32 mouse cellular contexts compared by ENCODE assay signal in the genomic region with DNA sequence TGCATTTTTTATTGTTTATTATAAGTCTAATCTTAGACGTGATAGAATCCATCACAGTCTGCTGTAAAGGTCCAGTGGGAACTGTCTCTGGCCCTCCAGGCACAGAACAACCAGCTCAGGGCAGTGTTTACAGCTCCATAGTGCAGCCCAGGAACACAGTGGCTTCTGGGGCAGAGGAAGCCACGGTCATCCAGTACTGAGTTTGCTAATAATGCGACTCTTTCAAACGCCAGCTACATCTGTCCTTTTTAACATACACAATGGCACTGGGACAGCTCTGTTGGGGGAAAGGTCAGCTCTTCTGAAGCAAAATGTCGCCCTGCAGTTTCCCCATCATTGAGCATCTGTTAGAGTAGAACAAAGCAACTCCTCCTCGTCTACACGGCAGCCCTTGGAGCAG. TPM values are rescaled to one million over a fixed set of nuclear protein-coding genes. Genes with fewer than 3 reads are reported as not detected.
DNase-seq lines count a peak whose midpoint lies in the region; ATAC-seq and TF ChIP-seq lines count a peak whose summit lies in the region.
"Had no signal": no experiment of that assay in that cellular context is flagged by ENCODE, and none has a peak within 500 bp of the region (broad histone marks: within the 10 kb centered on the region; RNA-seq: fewer than 3 reads in every experiment).

No protein-coding gene starts in this region.

- no peak overlapping the region for H3K9ac ChIP-seq in embryonic facial prominence, embryonic 12.5 days
- H3K9ac ChIP-seq in kidney, embryonic 15.5 days = no peak overlapping the region
- no peak overlapping the region for H3K9ac ChIP-seq in midbrain, embryonic 11.5 days (ENCODE audit: low read length)
- H3K9ac ChIP-seq in midbrain, postnatal 0 days (replicated peaks; ENCODE audit: low read length, poor library complexity, severe bottlenecking) = no peak overlapping the region
- H3K9ac ChIP-seq in forebrain, postnatal 0 days = no peak overlapping the region
- H3K9ac ChIP-seq: embryonic facial prominence, embryonic 13.5 days; forebrain, embryonic 15.5 days; heart, embryonic 13.5 days; liver, embryonic 13.5 days; midbrain, embryonic 15.5 days had no signal

- TF ChIP-seq CTCF in midbrain, postnatal 0 days (IDR thresholded peaks at IDR 0.05) = no peak
- no peak for TF ChIP-seq CTCF in forebrain, postnatal 0 days (IDR thresholded peaks at IDR 0.05; ENCODE audit: low read depth)

- H3K27me3 ChIP-seq in embryonic facial prominence, embryonic 12.5 days = no peaks in the 10 kb centered on the region
- H3K27me3 ChIP-seq in embryonic facial prominence, embryonic 10.5 days (replicated peaks; ENCODE audit: low read depth, poor library complexity, severe bottlenecking) = no peaks in the 10 kb centered on the region
- H3K27me3 ChIP-seq in kidney, embryonic 15.5 days = no peaks in the 10 kb centered on the region
- H3K27me3 ChIP-seq in midbrain, embryonic 11.5 days (ENCODE audit: control insufficient read depth, insufficient read depth, low read length) = no peaks in the 10 kb centered on the region
- H3K27me3 ChIP-seq in midbrain, postnatal 0 days (ENCODE audit: insufficient read depth, low read length) = no peaks in the 10 kb centered on the region
- H3K27me3 ChIP-seq in forebrain, postnatal 0 days (ENCODE audit: insufficient read depth, low read length) = no peaks in the 10 kb centered on the region
- H3K27me3 ChIP-seq: CH12.LX; embryonic facial prominence, embryonic 13.5 days; forebrain, embryonic 15.5 days; heart, embryonic 13.5 days; liver, embryonic 13.5 days; midbrain, embryonic 15.5 days had no signal

- DNase-seq in embryonic facial prominence, embryonic 10.5 days (ENCODE audit: low spot score) = no peak
- no peak for DNase-seq in kidney, postnatal 4 days
- DNase-seq in midbrain, embryonic 11.5 days (ENCODE audit: low spot score, missing footprints) = peak; percentile 84
- no peak for DNase-seq in midbrain, postnatal 0 days (ENCODE audit: low spot score)
- DNase-seq in mesoderm, embryonic 11.5 days (ENCODE audit: low read depth, low spot score) = peak; percentile 41
- no peak for DNase-seq in forebrain, postnatal 0 days
- DNase-seq: adrenal gland, postnatal 10 days; cerebellum, adult 11 months; cerebellum, adult 9-10 months; gastrocnemius, adult 2 months; gastrocnemius, postnatal 36 days; heart, adult 2 months; heart, postnatal 10 days; kidney, adult 11 months; layer of hippocampus, postnatal 36 days; left cerebral cortex, postnatal 4 days; liver, embryonic 13.5 days; lung, adult 18-20 months; lung, postnatal 36 days; right cerebral cortex, adult 18-20 months; spleen, adult 18-20 months; thymus, postnatal 25 days had no signal

- no peaks in the 10 kb centered on the region for H3K4me1 ChIP-seq in embryonic facial prominence, embryonic 12.5 days
- H3K4me1 ChIP-seq in embryonic facial prominence, embryonic 10.5 days = no peaks in the 10 kb centered on the region
- 0 out of 2 replicates have a peak, but pooled peaks cover 13% of the 10 kb centered on the region for H3K4me1 ChIP-seq in kidney, embryonic 15.5 days
- 0 out of 2 replicates have a peak, but pooled peaks cover 3% of the 10 kb centered on the region for H3K4me1 ChIP-seq in midbrain, embryonic 11.5 days (ENCODE audit: control insufficient read depth, insufficient read depth, low read length)
- H3K4me1 ChIP-seq in midbrain, postnatal 0 days (ENCODE audit: insufficient read depth, low read length) = no peaks in the 10 kb centered on the region
- no peaks in the 10 kb centered on the region for H3K4me1 ChIP-seq in forebrain, postnatal 0 days (ENCODE audit: insufficient read depth)
- H3K4me1 ChIP-seq: embryonic facial prominence, embryonic 13.5 days; forebrain, embryonic 15.5 days; heart, embryonic 13.5 days; liver, embryonic 13.5 days; midbrain, embryonic 15.5 days had no signal

- H3K36me3 ChIP-seq in embryonic facial prominence, embryonic 12.5 days = no peaks in the 10 kb centered on the region
- H3K36me3 ChIP-seq in embryonic facial prominence, embryonic 10.5 days (replicated peaks) = no peaks in the 10 kb centered on the region
- H3K36me3 ChIP-seq in kidney, embryonic 15.5 days = no peaks in the 10 kb centered on the region
- H3K36me3 ChIP-seq in midbrain, embryonic 11.5 days (ENCODE audit: control insufficient read depth, insufficient read depth, low read length) = no peaks in the 10 kb centered on the region
- H3K36me3 ChIP-seq in midbrain, postnatal 0 days (ENCODE audit: insufficient read depth, low read length) = no peaks in the 10 kb centered on the region
- no peaks in the 10 kb centered on the region for H3K36me3 ChIP-seq in forebrain, postnatal 0 days (ENCODE audit: insufficient read depth)
- H3K36me3 ChIP-seq: embryonic facial prominence, embryonic 13.5 days; forebrain, embryonic 10.5 days; forebrain, embryonic 15.5 days; heart, embryonic 13.5 days; liver, embryonic 13.5 days; midbrain, embryonic 15.5 days had no signal

- H3K4me2 ChIP-seq in embryonic facial prominence, embryonic 12.5 days (replicated peaks) = no peak overlapping the region
- no peak overlapping the region for H3K4me2 ChIP-seq in kidney, embryonic 15.5 days
- no peak overlapping the region for H3K4me2 ChIP-seq in midbrain, embryonic 11.5 days
- no peak overlapping the region for H3K4me2 ChIP-seq in midbrain, postnatal 0 days (ENCODE audit: low read depth, low read length, poor library complexity, severe bottlenecking)
- no peak overlapping the region for H3K4me2 ChIP-seq in forebrain, postnatal 0 days (ENCODE audit: low read depth)
- H3K4me2 ChIP-seq: embryonic facial prominence, embryonic 13.5 days; forebrain, embryonic 15.5 days; heart, embryonic 13.5 days; liver, embryonic 13.5 days; midbrain, embryonic 15.5 days had no signal

- ATAC-seq in embryonic facial prominence, embryonic 12.5 days (ENCODE audit: insufficient number of reproducible peaks, insufficient read depth, low FRiP score, low TSS enrichment) = peak; percentile 69; the same call in 1 of the 2 replicates
- no peak for ATAC-seq in kidney, embryonic 15.5 days (replicated peaks; ENCODE audit: low FRiP score)
- peak; percentile 73 for ATAC-seq in midbrain, embryonic 11.5 days (ENCODE audit: low FRiP score)
- ATAC-seq in midbrain, postnatal 0 days (ENCODE audit: low FRiP score) = no peak
- ATAC-seq in forebrain, postnatal 0 days = no peak
- ATAC-seq: forebrain, embryonic 15.5 days; inflammation-experienced regulatory T-cells, adult 6 months; midbrain, embryonic 15.5 days had no signal

- H3K4me3 ChIP-seq in embryonic facial prominence, embryonic 12.5 days = no peak overlapping the region
- H3K4me3 ChIP-seq in embryonic facial prominence, embryonic 10.5 days = no peak overlapping the region
- H3K4me3 ChIP-seq in kidney, embryonic 15.5 days (replicated peaks) = no peak overlapping the region
- H3K4me3 ChIP-seq in midbrain, embryonic 11.5 days (ENCODE audit: low read depth, low read length) = no peak overlapping the region
- H3K4me3 ChIP-seq in midbrain, postnatal 0 days (ENCODE audit: low read depth, low read length) = no peak overlapping the region
- no peak overlapping the region for H3K4me3 ChIP-seq in forebrain, postnatal 0 days (ENCODE audit: low read depth, low read length)
- H3K4me3 ChIP-seq: embryonic facial prominence, embryonic 13.5 days; forebrain, embryonic 10.5 days; forebrain, embryonic 15.5 days; gastrocnemius, adult 2 months; heart, adult 2 months; heart, embryonic 13.5 days; liver, embryonic 13.5 days; midbrain, embryonic 15.5 days had no signal

- no peaks in the 10 kb centered on the region for H3K9me3 ChIP-seq in embryonic facial prominence, embryonic 12.5 days
- no peaks in the 10 kb centered on the region for H3K9me3 ChIP-seq in embryonic facial prominence, embryonic 10.5 days
- H3K9me3 ChIP-seq in kidney, embryonic 15.5 days (replicated peaks) = no peaks in the 10 kb centered on the region
- H3K9me3 ChIP-seq in midbrain, embryonic 11.5 days (ENCODE audit: control insufficient read depth, low read length) = no peaks in the 10 kb centered on the region
- no peaks in the 10 kb centered on the region for H3K9me3 ChIP-seq in midbrain, postnatal 0 days (ENCODE audit: low read length)
- H3K9me3 ChIP-seq in forebrain, postnatal 0 days (ENCODE audit: low read length) = no peaks in the 10 kb centered on the region
- H3K9me3 ChIP-seq: embryonic facial prominence, embryonic 13.5 days; forebrain, embryonic 10.5 days; forebrain, embryonic 15.5 days; heart, embryonic 13.5 days; liver, embryonic 13.5 days; midbrain, embryonic 15.5 days had no signal

- no peak overlapping the region for H3K27ac ChIP-seq in embryonic facial prominence, embryonic 12.5 days
- H3K27ac ChIP-seq in embryonic facial prominence, embryonic 10.5 days (replicated peaks) = no peak overlapping the region
- H3K27ac ChIP-seq in kidney, embryonic 15.5 days = 0 out of 2 replicates have a peak overlapping the region, but pooled peaks have one; percentile 34
- H3K27ac ChIP-seq in midbrain, embryonic 11.5 days (ENCODE audit: low read depth, low read length) = no peak overlapping the region
- H3K27ac ChIP-seq in midbrain, postnatal 0 days (ENCODE audit: low read depth, low read length) = no peak overlapping the region
- H3K27ac ChIP-seq in forebrain, postnatal 0 days (ENCODE audit: low read depth, low read length) = no peak overlapping the region
- H3K27ac ChIP-seq: embryonic facial prominence, embryonic 13.5 days; forebrain, embryonic 10.5 days; forebrain, embryonic 15.5 days; gastrocnemius, adult 2 months; heart, adult 2 months; heart, embryonic 13.5 days; liver, embryonic 13.5 days; midbrain, embryonic 15.5 days had no signal

- WGBS in embryonic facial prominence, embryonic 12.5 days = 47% methylated on average over 7 of the region's 7 CpGs
- WGBS in embryonic facial prominence, embryonic 10.5 days = 41% methylated on average over 7 of the region's 7 CpGs
- WGBS in kidney, embryonic 15.5 days = 45% methylated on average over 7 of the region's 7 CpGs
- whole genome bisulfite sequencing in midbrain, embryonic 11.5 days = 26% methylated on average over 7 of the region's 7 CpGs
- WGBS in midbrain, postnatal 0 days = 21% methylated on average over 7 of the region's 7 CpGs
- 28% methylated on average over 7 of the region's 7 CpGs for whole genome bisulfite sequencing in forebrain, postnatal 0 days

RNA-seq across cellular contexts. Expression of gene Ccdc170, which starts 45.7 kb away (rescaled TPM):
- polyA plus RNA-seq in embryonic facial prominence, embryonic 12.5 days (2016; fragmentation: Nextera tagmentation; extraction: Ambion mirVana) = 0.15 and 0.27 TPM in 2 replicates
- polyA plus RNA-seq in embryonic facial prominence, embryonic 10.5 days (2016; fragmentation: Nextera tagmentation; extraction: Ambion mirVana) = 0.10 and 0.15 TPM in 2 replicates
- polyA plus RNA-seq in kidney, embryonic 15.5 days (2015; fragmentation: Nextera tagmentation; extraction: Ambion mirVana) = 1.5 and 1.8 TPM in 2 replicates
- 0.10 and 0.11 TPM in 2 replicates for polyA plus RNA-seq in midbrain, embryonic 11.5 days (2014; fragmentation: Nextera tagmentation; extraction: Ambion mirVana)
- 0.52 and 1.5 TPM in 2 replicates for total RNA-seq in midbrain, postnatal 0 days (2014; rRNA removed)
- polyA plus RNA-seq in midbrain, postnatal 0 days (2015; fragmentation: Nextera tagmentation; extraction: Ambion mirVana) = 0.47 and 0.48 TPM in 2 replicates
- total RNA-seq in forebrain, postnatal 0 days (2014; rRNA removed) = 0.85 and 1.4 TPM in 2 replicates
- polyA plus RNA-seq in forebrain, postnatal 0 days (2015; fragmentation: Nextera tagmentation; extraction: Ambion mirVana) = 0.18 and 0.62 TPM in 2 replicates
- total RNA-seq: CH12.LX; hematopoietic stem cell, adult 5-6 weeks had no signal
- polyA plus RNA-seq: forebrain, embryonic 10.5 days; heart, embryonic 13.5 days; inflammation-experienced regulatory T-cells, adult 6 months; liver, embryonic 13.5 days had no signal

Comparison
In these comparisons a context has a peak if more than half of its experiments do, and no peak if none do; other contexts are left out.
1. ATAC-seq: peak in embryonic facial prominence, embryonic 12.5 days (single experiment) and midbrain, embryonic 11.5 days (single experiment); none in kidney, embryonic 15.5 days (single experiment), midbrain, postnatal 0 days (single experiment) and forebrain, postnatal 0 days (single experiment).
2. DNase-seq: peak in midbrain, embryonic 11.5 days (single experiment) and mesoderm, embryonic 11.5 days (single experiment); none in embryonic facial prominence, embryonic 10.5 days (single experiment), kidney, postnatal 4 days (0 of 2), midbrain, postnatal 0 days (single experiment) and forebrain, postnatal 0 days (single experiment).